Mouse (Mus musculus) heart, adult 2 months (tissue): ENCODE data around the gene Uox. TPM values are rescaled to one million over a fixed set of nuclear protein-coding genes. Genes with fewer than 3 reads are reported as not detected.

Experiments
- DNase-seq, 2 experiments: peaks; one replicate each; pipeline ENCODE4 v3.0.0; 2021
- H3K27ac ChIP-seq: fragments of 200-600 bp; 2 replicates; pipeline ENCODE4 v1.8.1; 2022
- H3K27me3 ChIP-seq: fragments of 200-500 bp; 2 replicates; pipeline ENCODE4 v1.6.1; 2012; ENCODE audit warnings: mild to moderate bottlenecking, low read length, inconsistent platforms, mixed read lengths; ENCODE audit not compliant: control insufficient read depth, insufficient read depth
- H3K36me3 ChIP-seq: fragments of 200-500 bp; 2 replicates; pipeline ENCODE4 v1.6.1; 2012; ENCODE audit warnings: low read length, inconsistent platforms; ENCODE audit not compliant: control insufficient read depth, insufficient read depth
- H3K4me1 ChIP-seq: fragments of 200-500 bp; 2 replicates; pipeline ENCODE4 v1.6.1; 2011; ENCODE audit warnings: low read length; ENCODE audit not compliant: control insufficient read depth, insufficient read depth
- H3K4me3 ChIP-seq: fragments of 200-600 bp; 2 replicates; pipeline ENCODE4 v1.8.1; 2022
- H3K79me2 ChIP-seq: fragments of 200-500 bp; replicated peaks from 2 replicates; pipeline ENCODE4 v1.6.1; 2012; ENCODE audit warnings: mild to moderate bottlenecking, inconsistent platforms, low read length, moderate library complexity, mixed read lengths; ENCODE audit not compliant: control insufficient read depth, insufficient read depth
- H3K9ac ChIP-seq: fragments of 200-500 bp; 2 replicates; pipeline ENCODE4 v1.6.1; 2012; ENCODE audit warnings: low read depth, mild to moderate bottlenecking, control low read depth, inconsistent platforms, low read length, mixed read lengths
- CTCF ChIP-seq: fragments of 200-600 bp; IDR thresholded peaks from 2 replicates; pipeline ENCODE4 v1.8.1; 2022; ENCODE audit warnings: antibody characterized with exemption, mild to moderate bottlenecking, moderate library complexity
- EP300 ChIP-seq: fragments of 200-500 bp; IDR thresholded peaks from 2 replicates; pipeline ENCODE4 v1.6.1; 2011; ENCODE audit warnings: low read depth, low read length, control low read depth; ENCODE audit not compliant: insufficient read depth
- POLR2A ChIP-seq: fragments of 200-500 bp; IDR thresholded peaks from 2 replicates; pipeline ENCODE4 v1.6.1; 2011; ENCODE audit warnings: mild to moderate bottlenecking, low read depth, low read length, control low read depth; ENCODE audit not compliant: insufficient read depth
- WGBS: fragments of 180-500 bp; shearing (Covaris S2); methylation state at CpG from one replicate; pipeline ENCODE4 v1.1.7; 2018; 5-methylcytosine and 5-hydroxymethylcytosine counted together
- intact Hi-C: fragments of 180-260 bp; cut with DNase I; formaldehyde crosslinking; loops from one replicate; pipeline ENCODE4 v1.15.1; 2025
- polyA plus RNA-seq: library from polyadenylated mRNA; depleted of rRNA; stranded (reverse); fragments of >200 nt; gene quantifications from 2 replicates; pipeline ENCODE4 v1.2.3, GENCODE M21; 2012
- total RNA-seq, 2 experiments: library from RNA; stranded (reverse); gene quantifications; 2 replicates each; pipeline ENCODE4 v1.2.3; 2021

The Uox gene
- total and polyA plus RNA-seq, 3 experiments: not detected

GRCm38 (mm10) chr3:146598411-146598810 lies 28.2 kb downstream of the Uox start:
- intact Hi-C loops: no loop called here

GRCm38 (mm10) chr3:146599198-146599900 lies 29.1 kb downstream of the Uox start:
- WGBS: 78% methylated on average over 6 of the region's 6 CpGs
- no peaks in the 10 kb centered on the region for H3K36me3 ChIP-seq
- no peak overlapping the region for H3K27ac ChIP-seq
- no peak for DNase-seq
- H3K4me3 ChIP-seq: no peak overlapping the region
- intact Hi-C loops: no loop called here
- TF ChIP-seq CTCF (no peak), EP300 (no peak), POLR2A (no peak)
- no peaks in the 10 kb centered on the region for H3K27me3 ChIP-seq
- no peaks in the 10 kb centered on the region for H3K4me1 ChIP-seq
- H3K79me2 ChIP-seq: no peaks in the 10 kb centered on the region
- no peak overlapping the region for H3K9ac ChIP-seq

More at GRCm38 (mm10) chr3:146598411-146598810, 28.2 kb downstream of the Uox start:
- H3K27me3 ChIP-seq: no peaks in the 10 kb centered on the region
- no peak for DNase-seq
- no peaks in the 10 kb centered on the region for H3K36me3 ChIP-seq
- H3K4me1 ChIP-seq: no peaks in the 10 kb centered on the region
- no peak overlapping the region for H3K9ac ChIP-seq
- WGBS: 78% methylated on average over 6 of the region's 6 CpGs
- H3K79me2 ChIP-seq: no peaks in the 10 kb centered on the region
- TF ChIP-seq EP300 (no peak), CTCF (no peak), POLR2A (no peak)
- H3K27ac ChIP-seq: no peak overlapping the region
- H3K4me3 ChIP-seq: no peak overlapping the region

- no peaks in the 10 kb centered on the region for H3K36me3 ChIP-seq
- H3K79me2 ChIP-seq: no peaks in the 10 kb centered on the region
- no peaks in the 10 kb centered on the region for H3K4me1 ChIP-seq
- no peak for TF ChIP-seq POLR2A
- TF ChIP-seq CTCF: no peak
- TF ChIP-seq EP300: no peak
- no peak overlapping the region for H3K9ac ChIP-seq
- H3K27me3 ChIP-seq: no peaks in the 10 kb centered on the region
- H3K4me3 ChIP-seq: no peak overlapping the region
- no peak for DNase-seq
- intact Hi-C loops: no loop called here
- no peak overlapping the region for H3K27ac ChIP-seq
- 59% methylated on average over 2 of the region's 2 CpGs for WGBS
Observed at GRCm38 (mm10) chr3:146601205-146601604, 31.0 kb downstream of the Uox start.

- Histone ChIP-seq H3K9ac (no peak overlapping the region), H3K27me3 (no peaks in the 10 kb centered on the region), H3K4me1 (no peaks in the 10 kb centered on the region), H3K79me2 (no peaks in the 10 kb centered on the region), H3K27ac (no peak overlapping the region), H3K4me3 (no peak overlapping the region), H3K36me3 (no peaks in the 10 kb centered on the region)
- DNase-seq: no peak
- WGBS: 89% methylated on average over 3 of the region's 3 CpGs
- TF ChIP-seq CTCF (no peak), POLR2A (no peak), EP300 (no peak)
- intact Hi-C loops: no loop called here
Observed at GRCm38 (mm10) chr3:146602531-146602930, 32.3 kb downstream of the Uox start.

- no peak overlapping the region for H3K4me3 ChIP-seq
- TF ChIP-seq POLR2A (no peak), EP300 (no peak), CTCF (no peak)
- WGBS: 67% methylated on average over 9 of the region's 9 CpGs
- no peaks in the 10 kb centered on the region for H3K27me3 ChIP-seq
- H3K9ac ChIP-seq: no peak overlapping the region
- H3K4me1 ChIP-seq: no peaks in the 10 kb centered on the region
- no peaks in the 10 kb centered on the region for H3K36me3 ChIP-seq
- no peak for DNase-seq
- H3K27ac ChIP-seq: no peak overlapping the region
- intact Hi-C loops: no loop called here
- H3K79me2 ChIP-seq: no peaks in the 10 kb centered on the region
Observed at GRCm38 (mm10) chr3:146604647-146605046, 34.4 kb downstream of the Uox start.

GRCm38 (mm10) chr3:146607368-146607767 lies 37.1 kb downstream of the Uox start:
- H3K36me3 ChIP-seq: no peaks in the 10 kb centered on the region
- no peak overlapping the region for H3K4me3 ChIP-seq
- H3K27me3 ChIP-seq: no peaks in the 10 kb centered on the region
- H3K79me2 ChIP-seq: no peaks in the 10 kb centered on the region
- TF ChIP-seq CTCF (no peak), EP300 (no peak), POLR2A (no peak)
- intact Hi-C loops: no loop called here
- H3K27ac ChIP-seq: no peak overlapping the region
- H3K9ac ChIP-seq: no peak overlapping the region
- DNase-seq: no peak
- no peaks in the 10 kb centered on the region; the same call in none of the 2 replicates for H3K4me1 ChIP-seq
- WGBS: 51% methylated on average over 1 of the region's 1 CpGs
